Mouse (Mus musculus): Measurements from ENCODE around the gene Hmga1b. TPM values are rescaled to one million over a fixed set of nuclear protein-coding genes. Genes with fewer than 3 reads are reported as not detected.

Gene Hmga1b
- 0.18 and 1.9 TPM in 2 replicates for polyA plus RNA-seq (2021; fragmentation: Nextera tagmentation)
- long read RNA-seq, experiment 1, partial matches to known transcripts: 0 of 2 reads
- long read RNA-seq, experiment 1, other reads (novel, unspliced or antisense): 0 of 2 reads
- long read RNA-seq, experiment 2, partial matches to known transcripts: 0 of 3 reads
- long read RNA-seq, experiment 2, other reads (novel, unspliced or antisense): 0 of 3 reads

GRCm38 (mm10) chr11:120762672-120763041 lies at the start of gene Hmga1b:
Hmga1b (plus strand) TSS chr11:120762794.

DNA sequence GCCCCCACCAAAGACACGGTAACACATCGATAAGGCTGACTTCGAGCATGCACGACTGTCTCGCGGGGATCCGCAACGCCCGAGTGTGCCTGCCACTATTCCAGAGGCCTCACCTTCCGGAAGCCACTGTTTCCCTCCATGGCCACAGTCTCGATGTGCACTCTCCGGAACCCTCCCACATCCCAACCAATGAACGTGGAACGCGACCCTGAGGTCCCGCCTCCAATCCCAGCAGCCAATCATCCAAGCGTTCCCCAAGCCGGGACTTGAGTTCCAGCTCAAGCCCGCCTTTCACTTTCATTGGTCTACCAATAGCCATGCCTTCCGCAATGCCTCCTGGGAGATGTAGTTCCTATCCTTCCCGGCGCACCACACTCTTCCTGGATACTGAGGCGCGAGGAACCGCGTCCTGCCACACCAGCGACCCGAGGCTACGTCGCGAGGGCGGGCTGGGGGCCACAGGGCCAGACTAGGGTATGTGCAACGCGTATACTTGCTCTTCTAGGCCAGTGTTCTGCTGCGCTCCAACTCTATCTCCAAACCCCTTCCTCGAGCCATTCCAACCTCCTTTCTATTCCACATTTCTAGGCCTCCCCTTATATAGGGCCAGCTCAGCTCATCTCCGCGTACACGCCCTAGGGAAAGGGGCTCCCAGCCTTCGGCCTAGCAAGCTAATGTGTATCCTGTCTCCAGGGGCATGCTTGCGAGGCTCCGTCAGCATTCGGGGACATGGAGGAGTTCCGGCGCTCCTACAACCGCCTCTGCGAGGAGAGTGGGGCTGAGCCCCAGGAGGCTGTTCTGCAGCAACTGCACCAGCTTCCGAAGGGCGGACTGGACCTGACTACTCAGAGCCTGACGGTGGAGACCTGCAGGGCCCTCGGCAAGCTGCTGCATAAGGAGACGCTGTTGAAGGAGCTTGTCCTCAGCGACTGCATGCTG lies 48.7 kb upstream of the Hmga1b start, which contains the start of the genes Cenpx and Lrrc45:
Gene Cenpx (minus strand): TSS at position 159 of the 939 bp plus-strand sequence.
Gene Lrrc45 (plus strand): TSS at position 346 of the 939 bp plus-strand sequence.

GRCm38 (mm10) chr11:120721124-120722066 lies 41.2 kb upstream of the Hmga1b start, which contains the start of gene Rac3:
Rac3 (plus strand) TSS chr11:120721470.

GRCm38 (mm10) chr11:120727169-120727527 lies 35.4 kb upstream of the Hmga1b start, which contains the start of gene Dcxr:
Dcxr (minus strand) TSS chr11:120727281.

GRCm38 (mm10) chr11:120731858-120732680 lies 30.5 kb upstream of the Hmga1b start, which contains the start of gene Cbr2:
Cbr2 (minus strand) TSS chr11:120732114.

DNA sequence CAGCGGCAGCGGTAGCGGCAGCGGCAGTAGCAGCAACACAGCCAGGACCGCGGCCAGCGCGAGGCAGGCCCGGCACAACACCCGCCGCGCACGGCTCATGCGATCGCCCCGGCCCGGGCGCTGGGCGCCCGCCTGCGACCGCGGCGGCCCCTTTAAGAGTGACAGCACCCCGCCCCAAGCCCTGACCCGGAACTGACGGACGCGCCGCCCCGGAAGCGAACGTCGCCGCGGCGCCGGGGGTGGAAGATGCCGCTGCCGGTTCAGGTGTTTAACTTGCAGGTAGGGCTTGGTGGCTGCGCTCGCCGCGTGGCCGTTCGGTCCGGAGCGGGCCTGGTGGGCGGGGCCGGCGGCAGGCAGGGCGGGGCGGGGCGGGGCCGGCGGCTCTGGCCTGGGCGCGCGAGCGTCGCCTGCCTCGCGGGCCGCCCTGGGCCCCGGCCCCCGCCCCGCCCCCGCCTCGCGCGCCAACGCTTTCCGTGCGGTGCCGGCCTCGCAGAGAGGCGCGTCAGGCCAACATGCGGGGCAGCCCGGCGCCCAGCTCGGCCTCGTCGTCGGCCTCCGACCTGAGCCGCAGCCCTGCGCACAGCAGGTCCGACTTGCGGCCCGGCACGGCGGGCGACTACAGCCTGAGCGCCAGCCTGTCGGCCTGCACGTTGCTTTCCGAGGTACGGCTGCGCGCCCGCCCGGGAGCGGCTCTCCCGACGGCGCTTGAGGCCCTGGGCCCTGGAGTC lies 21.6 kb downstream of the Hmga1b start, which contains the start of the genes Rfng and Gps1:
Gene Rfng (minus strand): TSS at position 144 of the 728 bp plus-strand sequence.
Gene Gps1 (plus strand): TSS at position 209 of the 728 bp plus-strand sequence.

GRCm38 (mm10) chr11:120795756-120796613 lies 33.4 kb downstream of the Hmga1b start, which contains the start of gene Dus1l:
Dus1l (minus strand) TSS chr11:120796403.

Other genes starting within 250 kb of the Hmga1b start
- 0.05 TPM in 1 of 2 replicates, not detected in the other for gene Gcgr, start 232.1 kb upstream of the Hmga1b start, polyA plus RNA-seq (2021; fragmentation: Nextera tagmentation)
- gene Mcrip1, start 213.1 kb upstream of the Hmga1b start, polyA plus RNA-seq (2021; fragmentation: Nextera tagmentation): 231 and 232 TPM in 2 replicates
- gene Ppp1r27, start 211.7 kb upstream of the Hmga1b start, polyA plus RNA-seq (2021; fragmentation: Nextera tagmentation): not detected in 2 replicates
- 99.2 and 113 TPM in 2 replicates for gene P4hb, start 189.5 kb upstream of the Hmga1b start, polyA plus RNA-seq (2021; fragmentation: Nextera tagmentation)
- 186 and 291 TPM in 2 replicates for gene Arhgdia, start 181.2 kb upstream of the Hmga1b start, polyA plus RNA-seq (2021; fragmentation: Nextera tagmentation)
- gene Alyref, start 164.4 kb upstream of the Hmga1b start, polyA plus RNA-seq (2021; fragmentation: Nextera tagmentation): 7.2 and 21.6 TPM in 2 replicates
- 76.6 and 229 TPM in 2 replicates for gene Anapc11, start 164.4 kb upstream of the Hmga1b start, polyA plus RNA-seq (2021; fragmentation: Nextera tagmentation)
- gene Npb, start 154.3 kb upstream of the Hmga1b start, polyA plus RNA-seq (2021; fragmentation: Nextera tagmentation): 0.61 and 0.85 TPM in 2 replicates
- 109 and 110 TPM in 2 replicates for gene Pcyt2, start 144.9 kb upstream of the Hmga1b start, polyA plus RNA-seq (2021; fragmentation: Nextera tagmentation)
- 21.5 and 24.4 TPM in 2 replicates for gene Sirt7, start 137.6 kb upstream of the Hmga1b start, polyA plus RNA-seq (2021; fragmentation: Nextera tagmentation)
- gene Mafg, start 129.2 kb upstream of the Hmga1b start, polyA plus RNA-seq (2021; fragmentation: Nextera tagmentation): 14.1 and 24.2 TPM in 2 replicates
- gene Pycr1, start 119.0 kb upstream of the Hmga1b start, polyA plus RNA-seq (2021; fragmentation: Nextera tagmentation): 4.4 and 5.1 TPM in 2 replicates
- gene Myadml2, start 114.6 kb upstream of the Hmga1b start, polyA plus RNA-seq (2021; fragmentation: Nextera tagmentation): 7.4 and 9.6 TPM in 2 replicates
- gene Notum, start 101.6 kb upstream of the Hmga1b start, polyA plus RNA-seq (2021; fragmentation: Nextera tagmentation): 0.55 and 3.6 TPM in 2 replicates
- 48.4 and 50.7 TPM in 2 replicates for gene Aspscr1, start 89.8 kb upstream of the Hmga1b start, polyA plus RNA-seq (2021; fragmentation: Nextera tagmentation)
- gene Cenpx, start 49.1 kb upstream of the Hmga1b start, polyA plus RNA-seq (2021; fragmentation: Nextera tagmentation): 82.4 and 87.0 TPM in 2 replicates
- 6.3 and 8.2 TPM in 2 replicates for gene Lrrc45, start 48.9 kb upstream of the Hmga1b start, polyA plus RNA-seq (2021; fragmentation: Nextera tagmentation)
- gene Rac3, start 41.3 kb upstream of the Hmga1b start, polyA plus RNA-seq (2021; fragmentation: Nextera tagmentation): 38.2 and 40.8 TPM in 2 replicates
- 20.5 and 25.7 TPM in 2 replicates for gene Dcxr, start 35.5 kb upstream of the Hmga1b start, polyA plus RNA-seq (2021; fragmentation: Nextera tagmentation)
- gene Cbr2, start 30.7 kb upstream of the Hmga1b start, polyA plus RNA-seq (2021; fragmentation: Nextera tagmentation): 2.0 and 2.1 TPM in 2 replicates
- 29.8 and 56.0 TPM in 2 replicates for gene Rfng, start 21.4 kb downstream of the Hmga1b start, polyA plus RNA-seq (2021; fragmentation: Nextera tagmentation)
- 203 and 262 TPM in 2 replicates for gene Gps1, start 21.5 kb downstream of the Hmga1b start, polyA plus RNA-seq (2021; fragmentation: Nextera tagmentation)
- gene Dus1l, start 33.6 kb downstream of the Hmga1b start, polyA plus RNA-seq (2021; fragmentation: Nextera tagmentation): 32.0 and 44.3 TPM in 2 replicates
- 25.3 and 31.9 TPM in 2 replicates for gene Fasn, start 61.8 kb downstream of the Hmga1b start, polyA plus RNA-seq (2021; fragmentation: Nextera tagmentation)
- 1.3 and 1.4 TPM in 2 replicates for gene Ccdc57, start 170.1 kb downstream of the Hmga1b start, polyA plus RNA-seq (2021; fragmentation: Nextera tagmentation)
- 2.2 and 3.5 TPM in 2 replicates for gene Slc16a3, start 185.7 kb downstream of the Hmga1b start, polyA plus RNA-seq (2021; fragmentation: Nextera tagmentation)
- gene Csnk1d, start 228.5 kb downstream of the Hmga1b start, polyA plus RNA-seq (2021; fragmentation: Nextera tagmentation): 31.1 and 34.1 TPM in 2 replicates